Mouse (Mus musculus): Measurements from ENCODE around the gene Btbd19. TPM values are rescaled to one million over a fixed set of nuclear protein-coding genes. Genes with fewer than 3 reads are reported as not detected.

Btbd19 gene
- polyA plus RNA-seq, 2 experiments from 2014 or later = 18.5 to 19.2 TPM

DNA sequence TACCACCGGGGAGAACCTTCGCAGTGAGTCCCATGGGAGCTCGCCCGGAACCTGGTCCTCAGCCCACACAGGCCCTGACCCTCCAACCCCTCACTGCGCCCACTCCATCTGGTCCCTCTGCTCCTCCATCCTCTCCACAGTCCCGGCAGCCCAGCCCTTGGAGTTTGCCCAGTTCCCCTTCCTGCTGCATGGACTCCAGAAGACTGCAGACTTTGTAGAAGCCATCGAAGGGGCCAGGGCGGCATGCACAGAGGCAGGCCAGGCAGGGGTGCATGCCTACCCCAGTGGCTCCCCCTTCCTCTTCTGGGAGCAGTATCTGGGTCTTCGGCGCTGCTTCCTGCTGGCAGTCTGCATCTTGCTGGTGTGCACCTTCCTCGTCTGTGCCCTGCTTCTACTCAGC lies 14.5 kb downstream of the Btbd19 start:
- no peak for ATAC-seq

DNA sequence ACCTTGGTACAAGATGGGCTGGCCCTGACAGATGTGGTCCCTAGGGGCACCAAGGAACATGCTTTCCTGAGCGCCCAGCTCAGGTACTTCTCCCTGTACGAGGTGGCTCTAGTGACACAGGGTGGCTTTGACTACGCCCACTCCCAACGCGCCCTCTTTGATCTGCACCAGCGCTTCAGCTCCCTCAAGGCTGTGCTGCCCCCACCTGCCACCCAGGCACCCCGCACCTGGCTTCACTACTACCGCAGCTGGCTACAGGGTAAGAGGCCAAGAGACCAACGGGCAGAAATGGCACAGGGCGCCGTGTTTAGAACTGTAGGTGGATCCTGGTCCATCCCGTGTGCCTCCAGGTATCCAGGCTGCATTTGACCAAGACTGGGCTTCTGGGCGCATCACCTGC lies 15.3 kb downstream of the Btbd19 start:
- no peak for ATAC-seq

DNA sequence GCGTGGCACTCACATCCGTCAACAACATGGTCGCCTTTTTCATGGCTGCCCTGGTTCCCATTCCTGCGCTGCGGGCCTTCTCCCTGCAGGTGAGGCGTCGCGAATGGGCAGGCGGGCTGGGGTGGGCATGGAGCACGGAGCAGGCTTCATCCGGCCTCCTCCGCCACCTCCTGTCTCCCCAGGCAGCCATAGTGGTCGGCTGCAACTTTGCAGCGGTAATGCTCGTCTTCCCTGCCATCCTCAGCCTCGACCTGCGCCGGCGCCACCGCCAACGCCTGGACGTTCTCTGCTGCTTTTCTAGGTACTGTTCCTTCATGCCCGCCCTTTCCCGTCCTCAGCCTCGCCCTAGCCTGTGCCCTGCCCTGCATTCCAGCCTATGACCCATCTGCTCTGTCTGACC lies 16.2 kb downstream of the Btbd19 start:
- no peak for ATAC-seq

DNA sequence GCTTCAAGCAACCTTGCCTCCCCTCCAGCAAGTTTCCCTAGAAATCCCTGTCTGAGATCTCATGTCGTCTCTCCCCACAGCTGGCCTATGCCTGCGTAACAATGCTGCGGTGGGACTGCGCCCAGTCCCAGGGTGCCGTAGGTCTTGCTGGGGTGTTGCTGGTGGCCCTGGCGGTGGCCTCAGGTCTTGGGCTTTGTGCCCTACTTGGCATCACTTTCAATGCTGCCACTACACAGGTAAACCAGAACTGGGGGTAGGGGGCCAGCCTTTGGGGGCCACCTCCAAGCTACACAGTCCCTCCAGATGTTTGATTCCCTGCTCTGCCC lies 17.0 kb downstream of the Btbd19 start:
- no peak for ATAC-seq

DNA sequence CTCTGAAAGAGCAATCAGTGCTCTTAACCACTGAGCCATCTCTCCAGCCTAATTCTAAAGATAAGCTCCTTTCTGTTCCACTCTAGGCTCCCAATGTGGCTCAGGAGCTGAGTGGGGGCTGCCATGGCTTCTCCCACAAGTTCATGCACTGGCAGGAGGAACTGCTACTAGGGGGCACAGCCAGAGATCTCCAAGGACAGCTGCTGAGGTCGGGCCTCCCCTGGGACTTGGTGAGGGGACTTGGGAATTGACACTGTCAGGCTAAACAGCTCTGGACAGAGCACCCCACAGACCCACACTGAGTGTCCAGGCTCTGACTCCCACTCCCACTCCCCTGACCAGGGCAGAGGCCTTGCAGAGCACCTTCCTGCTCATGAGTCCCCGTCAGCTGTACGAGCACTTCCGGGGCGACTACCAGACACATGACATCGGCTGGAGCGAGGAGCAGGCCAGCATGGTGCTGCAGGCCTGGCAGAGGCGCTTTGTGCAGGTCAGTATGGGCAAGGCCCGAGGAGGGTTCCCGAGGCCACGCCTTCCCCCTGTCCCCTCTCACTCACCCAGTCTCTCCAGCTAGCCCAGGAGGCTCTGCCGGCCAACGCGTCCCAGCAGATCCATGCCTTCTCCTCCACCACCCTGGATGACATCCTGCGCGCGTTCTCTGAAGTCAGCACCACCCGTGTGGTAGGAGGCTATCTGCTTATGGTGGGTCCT lies 17.6 kb downstream of the Btbd19 start:
- no peak for ATAC-seq

DNA sequence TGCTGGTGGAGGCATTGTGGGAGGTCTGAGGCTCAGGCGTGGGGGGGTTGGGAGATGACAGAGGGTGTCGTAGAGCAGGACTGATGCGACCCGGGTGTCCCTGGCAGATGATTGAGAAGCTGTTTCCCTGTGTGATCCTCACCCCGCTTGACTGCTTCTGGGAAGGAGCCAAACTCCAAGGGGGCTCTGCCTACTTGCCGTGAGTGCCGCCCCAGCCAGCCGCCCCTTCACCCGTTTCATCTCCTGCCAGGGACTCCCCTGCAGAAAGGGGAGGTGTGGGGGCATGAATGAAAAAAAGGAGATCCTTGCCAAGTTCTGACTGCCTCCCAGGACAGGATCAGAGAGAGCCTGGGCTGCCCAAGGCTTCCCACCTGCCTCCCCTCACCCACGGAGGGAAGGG lies 20.4 kb downstream of the Btbd19 start:
- ATAC-seq = no peak

DNA sequence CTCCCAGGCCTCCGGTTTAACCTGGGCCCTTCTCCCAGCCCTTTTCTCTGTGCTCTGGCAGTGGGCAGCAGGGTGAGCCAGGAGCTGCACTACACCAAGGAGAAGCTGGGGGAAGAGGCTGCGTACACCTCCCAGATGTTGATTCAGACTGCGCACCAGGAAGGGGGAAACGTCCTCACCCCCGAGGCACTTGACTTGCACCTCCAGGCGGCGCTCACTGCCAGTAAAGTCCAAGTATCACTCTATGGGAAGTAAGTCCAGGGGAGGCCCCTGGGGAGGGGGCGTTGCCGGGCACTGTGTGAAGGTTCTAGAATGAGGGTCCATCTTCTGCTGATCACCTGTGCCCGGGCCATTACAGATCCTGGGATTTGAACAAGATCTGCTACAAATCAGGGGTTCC lies 20.9 kb downstream of the Btbd19 start:
- no peak for ATAC-seq

DNA sequence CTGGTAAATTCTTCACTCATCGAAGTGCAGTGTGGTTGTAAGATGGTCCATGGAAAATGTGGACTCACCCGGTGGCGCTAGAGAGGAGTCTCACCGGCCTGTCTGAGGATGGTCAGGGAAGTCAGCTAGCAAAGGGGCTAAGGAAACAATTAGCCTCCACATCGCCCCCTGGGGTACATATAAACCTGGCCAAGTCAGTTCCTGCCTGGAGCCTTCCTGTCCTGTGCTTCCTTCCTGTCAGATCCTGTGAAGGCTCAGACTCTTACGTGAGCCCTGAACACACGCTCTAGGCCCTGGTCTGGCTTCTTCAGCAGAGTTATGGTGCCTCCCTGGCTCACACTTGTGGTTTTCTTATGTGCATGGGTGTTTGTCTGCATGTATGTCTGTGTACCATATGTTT lies 24.3 kb downstream of the Btbd19 start:
- no peak for ATAC-seq

DNA sequence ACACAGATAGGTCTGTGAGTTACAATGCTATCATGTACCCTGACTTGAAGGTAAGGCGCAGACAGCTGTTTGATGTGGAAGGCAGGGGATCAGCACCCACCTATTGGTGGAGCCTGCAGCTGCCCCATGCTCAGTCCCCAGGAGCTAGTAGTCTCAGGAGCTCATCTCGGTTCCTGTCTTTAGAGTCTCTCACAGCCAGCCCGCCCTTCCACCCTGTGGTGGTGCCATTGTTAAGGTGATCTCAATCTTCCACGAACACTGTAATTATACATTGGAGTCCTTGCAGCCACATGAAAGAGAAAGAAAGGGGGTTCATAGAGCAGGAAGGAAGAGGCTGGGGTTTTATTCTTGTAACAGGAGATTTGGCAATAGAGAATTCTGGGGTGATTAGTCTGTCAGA lies 25.5 kb downstream of the Btbd19 start:
- no peak for ATAC-seq

DNA sequence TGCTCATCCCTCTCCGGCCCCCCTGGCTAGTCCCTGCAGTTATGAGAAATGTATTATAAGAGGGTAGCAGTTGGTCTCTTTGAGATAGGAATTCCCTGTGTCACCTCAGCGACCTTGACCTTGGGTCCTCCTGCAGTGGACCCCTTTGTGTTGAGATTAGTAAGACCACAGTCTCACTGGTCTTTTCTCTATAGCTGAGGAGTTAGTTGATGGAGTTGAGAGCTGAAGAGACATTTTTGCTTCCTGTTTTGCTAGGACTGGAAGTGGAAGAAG lies 26.8 kb downstream of the Btbd19 start:
- ATAC-seq = no peak

DNA sequence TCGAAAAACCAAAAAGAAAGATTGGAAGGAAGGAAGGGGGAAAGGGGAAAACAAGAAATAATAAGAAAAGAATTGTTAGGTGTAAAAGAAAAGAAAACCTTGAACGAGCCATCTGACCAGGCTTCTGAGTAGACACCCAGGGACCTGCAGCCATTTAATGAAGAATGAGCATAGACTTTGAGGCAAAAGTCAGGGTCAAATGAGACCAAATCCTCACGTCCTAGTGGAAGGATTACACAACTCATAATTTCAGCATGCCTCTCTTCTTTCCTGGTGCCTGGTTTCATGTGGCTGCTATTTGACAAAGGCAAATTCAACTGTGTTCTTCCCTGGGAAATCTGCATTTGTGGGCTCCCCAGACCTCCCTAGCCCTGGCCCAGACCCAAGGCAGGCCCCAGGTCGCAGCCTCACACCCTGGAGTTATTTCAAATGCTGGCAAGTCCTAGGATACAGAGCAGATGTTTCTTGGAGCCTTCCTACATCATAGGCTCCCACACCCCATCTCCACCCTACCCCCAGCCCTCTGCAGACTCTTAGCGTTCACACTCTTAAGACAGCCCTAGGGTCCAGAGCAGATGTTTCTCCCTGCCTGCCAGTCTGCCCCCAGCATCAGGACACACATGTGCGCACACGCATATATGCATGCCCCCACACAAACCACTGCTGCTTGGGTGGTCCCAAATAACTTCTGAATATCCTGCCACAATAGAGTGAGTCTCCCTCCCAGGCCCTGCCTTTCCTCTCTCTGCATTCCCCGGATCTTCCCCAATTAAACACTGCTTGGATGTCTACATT lies 27.4 kb downstream of the Btbd19 start:
- ATAC-seq = no peak

DNA sequence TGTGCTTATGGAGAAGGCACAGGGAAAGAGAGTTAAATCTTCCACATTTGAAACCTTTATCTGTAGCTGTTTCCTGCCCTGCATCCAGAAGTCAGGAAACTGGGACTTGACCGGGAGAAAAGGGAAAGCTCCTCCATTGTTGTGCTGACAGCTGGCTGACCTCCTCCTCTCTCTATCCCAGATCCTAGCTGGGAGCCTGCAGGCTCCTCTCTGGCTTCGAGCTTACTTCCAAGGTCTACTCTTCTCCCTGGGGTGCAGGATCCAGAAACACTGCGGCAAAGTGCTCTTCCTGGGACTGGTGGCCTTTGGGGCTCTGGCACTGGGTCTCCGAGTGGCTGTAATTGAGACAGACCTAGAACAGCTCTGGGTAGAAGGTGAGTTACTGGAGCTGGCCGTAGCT lies 28.9 kb downstream of the Btbd19 start:
- ATAC-seq = no peak

DNA sequence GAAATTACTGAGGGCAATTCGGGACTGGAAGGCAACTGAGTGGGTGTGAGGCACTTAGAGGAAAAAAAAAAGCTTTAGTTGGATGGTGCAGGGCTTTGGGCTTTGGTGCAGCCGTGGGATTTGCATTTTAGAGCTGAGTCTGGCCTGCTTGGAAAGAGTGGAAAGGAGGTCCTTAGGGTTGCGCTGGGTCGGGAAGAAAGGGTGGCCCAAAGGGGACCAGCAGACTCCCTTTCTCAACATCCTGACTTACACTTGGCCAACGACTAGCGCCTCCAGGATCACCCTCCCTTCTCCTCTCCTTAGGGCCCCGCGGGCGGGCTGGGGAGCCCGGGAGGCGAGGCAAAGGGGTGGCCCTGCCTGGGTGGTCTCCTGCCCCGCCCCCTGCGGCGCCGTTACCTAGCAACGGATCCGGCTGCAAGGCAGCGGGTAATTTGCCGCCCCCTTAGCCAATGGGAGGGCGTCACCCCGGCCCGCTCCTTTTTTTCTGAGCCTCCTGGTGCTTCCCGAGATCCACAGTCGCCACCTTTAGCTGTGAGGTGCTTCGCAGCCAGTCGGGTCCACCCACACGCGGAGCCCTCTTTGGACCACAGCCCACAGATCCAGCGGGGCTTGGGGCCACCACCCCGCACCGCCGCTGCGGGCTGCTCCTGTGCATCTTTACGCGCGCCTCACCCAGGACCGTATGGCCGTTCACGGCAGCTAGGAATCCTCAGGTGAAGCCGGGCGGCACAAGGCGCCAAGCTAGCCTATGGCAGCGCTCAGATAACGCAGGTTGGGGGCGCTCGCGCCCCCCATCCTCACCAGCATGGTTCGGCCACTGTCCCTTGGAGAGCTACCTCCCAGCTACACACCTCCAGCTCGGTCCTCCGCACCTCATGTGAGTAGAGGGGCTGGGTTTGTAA lies 29.7 kb downstream of the Btbd19 start, which contains the start of gene Ptch2:
Ptch2 (plus strand) TSS at position 525 of the 902 bp plus-strand sequence.
- no peak for ATAC-seq

DNA sequence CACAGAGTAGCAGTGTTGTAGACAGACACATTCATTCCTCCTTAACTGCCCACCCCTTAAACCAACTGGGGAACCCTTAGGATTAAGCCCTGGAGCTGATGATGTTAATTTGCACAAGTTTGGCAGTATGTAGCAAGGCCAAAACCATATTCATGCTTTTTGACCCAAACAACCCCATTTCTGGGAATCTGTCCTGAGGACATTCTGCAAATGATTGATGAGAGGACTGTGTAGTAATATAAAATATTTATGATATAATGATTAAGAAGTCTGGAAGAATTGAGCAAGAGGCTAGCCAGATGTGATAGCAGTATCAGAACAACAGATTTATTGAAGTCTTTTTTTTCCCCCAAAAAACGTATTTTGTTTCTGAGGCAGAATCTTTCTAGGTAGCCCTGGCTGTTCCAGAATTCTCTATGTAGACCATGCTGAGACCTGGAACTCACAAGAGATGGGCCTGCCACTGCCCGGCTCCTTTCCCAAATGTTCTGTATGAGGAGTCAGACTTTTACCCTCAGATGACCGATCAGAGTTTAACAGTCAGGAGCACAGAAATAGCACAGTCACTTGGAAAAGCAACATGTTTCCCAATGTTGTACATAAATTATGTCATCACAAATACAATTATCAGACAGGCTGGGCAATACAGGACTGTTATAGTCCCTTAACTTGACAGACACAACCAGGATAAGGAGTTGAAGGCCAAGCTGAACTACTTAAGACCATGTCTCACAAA lies 30.7 kb downstream of the Btbd19 start:
- no peak for ATAC-seq

DNA sequence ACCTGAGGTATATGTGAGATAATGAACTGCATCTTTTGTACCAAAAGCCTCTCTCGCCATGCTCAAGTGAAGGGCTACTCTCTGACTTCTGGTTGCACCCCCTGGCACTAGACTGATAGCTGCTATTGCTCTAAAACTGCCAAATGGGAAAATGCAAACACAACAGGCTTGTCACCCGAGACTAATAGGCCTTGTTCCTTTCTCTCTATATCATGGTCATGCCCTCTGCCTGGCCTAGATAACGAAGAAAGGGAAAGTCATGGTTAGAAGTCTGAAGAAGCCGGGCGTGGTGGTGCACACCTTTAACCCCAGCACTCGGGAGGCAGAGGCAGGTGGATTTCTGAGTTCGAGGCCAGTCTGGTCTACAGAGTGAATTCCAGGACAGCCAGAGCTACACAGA lies 34.9 kb downstream of the Btbd19 start:
- ATAC-seq = no peak

DNA sequence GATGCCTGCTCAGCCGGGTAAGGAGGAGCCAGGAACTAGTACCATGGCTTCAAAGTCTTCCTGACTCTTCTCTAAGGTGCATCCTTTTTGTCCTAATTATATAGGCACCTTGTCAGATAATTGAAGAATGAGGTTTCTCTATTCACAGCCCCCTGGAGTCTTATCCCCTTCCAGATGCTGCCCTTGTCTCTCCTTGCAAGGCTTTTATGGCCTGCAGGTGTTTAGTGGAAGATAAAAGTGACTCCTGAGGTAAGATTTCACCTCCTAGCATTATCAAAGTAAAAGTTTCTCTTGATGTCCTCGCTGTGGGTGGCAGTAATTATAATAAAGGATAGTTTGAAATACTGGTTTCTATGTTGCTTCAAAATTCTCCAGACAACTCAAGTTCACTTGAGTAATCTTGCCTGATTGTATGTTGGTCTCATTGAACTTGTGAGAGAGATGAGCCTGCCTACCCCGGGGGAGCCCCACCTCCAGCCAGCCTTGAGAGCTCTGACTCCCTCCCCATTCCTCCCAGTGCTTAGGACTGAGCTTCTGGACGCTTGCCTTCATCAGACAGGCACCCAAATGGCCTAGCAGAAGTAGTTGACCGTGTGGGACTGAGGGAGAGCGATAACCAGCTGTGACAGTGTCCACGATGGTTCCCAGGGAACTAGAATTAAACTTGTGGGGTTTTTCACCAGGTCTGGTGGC lies 37.4 kb downstream of the Btbd19 start:
- no peak for ATAC-seq

DNA sequence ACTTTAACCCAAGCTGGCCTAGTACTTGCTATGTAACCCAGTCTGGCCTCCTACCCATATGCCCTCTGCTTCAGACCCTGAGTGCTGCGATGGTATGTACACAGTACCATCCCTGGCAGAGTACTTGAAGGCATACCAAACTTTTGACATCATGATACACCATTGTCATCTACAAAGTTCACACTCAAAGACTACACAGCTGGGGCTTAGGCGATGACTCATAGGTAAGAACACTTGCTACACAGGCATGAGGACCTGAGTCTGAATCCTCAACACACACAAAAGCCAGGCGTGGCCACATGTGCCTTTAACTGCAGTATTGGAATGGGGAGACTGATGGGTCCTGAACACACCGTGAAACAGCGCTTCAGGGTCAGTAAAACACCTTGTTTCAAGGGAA lies 54.3 kb downstream of the Btbd19 start:
- no peak for ATAC-seq

DNA sequence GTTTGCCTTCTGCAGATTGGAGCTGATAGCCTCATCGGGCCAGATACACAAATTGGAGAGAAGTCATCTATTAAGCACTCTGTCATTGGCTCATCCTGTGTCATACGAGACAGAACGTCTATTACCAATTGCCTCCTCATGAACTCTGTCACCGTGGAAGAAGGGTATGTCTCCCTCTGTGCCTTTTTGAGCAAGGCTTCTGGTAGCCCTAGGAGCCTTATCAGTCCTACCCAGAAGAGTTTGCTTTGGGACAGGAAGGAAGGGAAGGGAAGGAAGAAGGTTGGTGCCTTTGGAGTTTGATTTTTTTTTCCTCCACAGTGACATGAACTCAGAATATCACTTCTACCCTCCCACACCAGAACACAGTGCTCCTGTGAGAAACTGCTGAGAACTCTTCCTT lies 54.9 kb downstream of the Btbd19 start:
- ATAC-seq = no peak

DNA sequence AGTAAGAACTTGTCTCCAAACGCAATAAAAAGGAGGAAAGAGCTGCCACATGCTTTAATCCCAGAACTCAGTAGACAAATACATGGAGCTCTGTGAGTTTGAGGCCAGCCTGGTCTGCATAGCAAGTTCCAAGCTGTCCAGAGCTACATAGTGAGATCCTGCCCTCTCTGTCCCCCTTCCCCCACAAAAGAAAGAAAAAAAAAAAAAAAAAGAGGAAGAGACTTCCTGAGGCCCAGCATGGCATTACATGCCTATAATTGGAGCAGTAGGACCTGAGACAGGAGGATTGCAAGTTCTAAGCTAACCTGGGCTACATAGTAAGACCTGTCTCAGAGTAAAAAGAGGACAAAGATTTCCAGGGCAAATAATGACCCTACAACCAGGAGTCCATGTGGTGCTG lies 55.9 kb downstream of the Btbd19 start:
- no peak for ATAC-seq

Measured in CD4-positive, CD25-positive, alpha-beta regulatory T cell, adult 4 months (primary cell).